Mouse (Mus musculus) ES-E14 (cell line): ENCODE measurements at regions not wholly inside any gene's neighbourhood (a gene's known extent, or its start where the extent isn't known, plus 50 kb on each side); places are given as distances from the start of the nearest gene placed in this dataset.

Experiments used
- CHD2 ChIP-seq: IDR thresholded peaks from 2 replicates; pipeline ENCODE4 v1.6.1; 2014; ENCODE audit warnings: mild to moderate bottlenecking, low read depth, low read length, inconsistent platforms
- HCFC1 ChIP-seq: IDR thresholded peaks from 2 replicates; pipeline ENCODE4 v1.6.1; 2012; ENCODE audit warnings: low read length, inconsistent platforms, borderline replicate concordance; ENCODE audit not compliant: insufficient read depth
- MAFK ChIP-seq: IDR thresholded peaks from 2 replicates; pipeline ENCODE4 v1.6.1; 2014; ENCODE audit warnings: mild to moderate bottlenecking, low read depth, low read length, inconsistent platforms; ENCODE audit not compliant: insufficient read depth
- ZC3H11A ChIP-seq: IDR thresholded peaks from 2 replicates; pipeline ENCODE4 v1.6.1; 2012; ENCODE audit warnings: low read depth, mild to moderate bottlenecking, inconsistent platforms, low read length, borderline replicate concordance
- ZNF384 ChIP-seq: IDR thresholded peaks from 2 replicates; pipeline ENCODE4 v1.6.1; 2012; ENCODE audit warnings: low read depth, low read length, inconsistent platforms

DNA sequence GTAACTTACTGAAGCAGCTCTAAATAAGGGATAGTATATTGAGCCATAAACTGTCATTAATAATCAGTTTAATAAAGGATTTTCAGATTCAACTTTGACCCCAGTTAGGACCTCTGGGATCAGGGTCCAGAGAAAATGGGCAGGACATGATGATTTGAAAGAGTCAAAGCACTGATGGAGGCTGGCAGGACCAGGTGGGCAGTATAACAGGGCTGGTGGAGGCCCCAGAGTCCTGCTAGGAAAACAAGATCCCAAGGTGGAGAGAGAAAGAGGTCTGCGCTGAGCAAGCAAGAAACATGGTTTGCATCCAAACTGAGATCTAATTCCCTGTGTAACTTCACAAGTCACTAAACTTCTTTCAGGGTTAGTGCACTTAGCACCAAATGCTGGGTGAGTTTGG, 199.0 kb upstream of the Sesn3 start:
- TF ChIP-seq ZNF384, result no peak
- TF ChIP-seq MAFK, result no peak
- no peak for TF ChIP-seq HCFC1
- TF ChIP-seq ZC3H11A, result no peak
- no peak for TF ChIP-seq CHD2
